Mouse (Mus musculus): Measurements from ENCODE around the gene Lce1c.

DNA sequence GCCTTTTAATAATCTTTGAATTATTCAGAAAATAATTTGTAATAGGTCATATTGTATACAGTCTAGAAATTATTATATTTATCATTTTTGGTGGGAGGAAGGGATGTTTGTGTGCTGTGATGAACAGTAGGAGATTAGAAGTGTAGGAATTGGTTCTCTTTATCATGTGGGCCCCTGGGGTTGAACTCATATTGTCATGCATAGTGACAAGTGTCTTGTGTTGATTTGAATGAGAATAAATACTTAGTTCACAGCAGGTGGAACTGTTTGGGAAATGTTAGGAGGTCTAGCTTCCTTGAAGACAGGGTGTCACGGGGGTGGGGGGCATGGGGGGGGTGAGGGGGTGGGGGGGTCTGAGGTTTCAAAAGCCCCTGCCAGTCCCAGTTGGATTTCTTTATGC is 15.6 kb downstream of the Lce1c start:
- TF ChIP-seq TAL1 (conservative IDR thresholded peaks at IDR 0.05; ENCODE audit: low read depth, low read length) (no peak), CTCF (IDR thresholded peaks at IDR 0.05; ENCODE audit: low read depth, low read length) (no peak)

Data from G1E (cell line).